Mouse (Mus musculus) kidney, adult 10 weeks (tissue): ENCODE data around the gene Uba5. TPM values are rescaled to one million over a fixed set of nuclear protein-coding genes. Genes with fewer than 3 reads are reported as not detected.

Experiments
- polyA plus RNA-seq: library from polyadenylated mRNA; stranded (reverse); fragments of 350-450 nt; fragmentation: Illumina TruSeq; extraction: RNeasy Lipid Tissue Mini Kit (QIAGEN cat#74804); gene quantifications from one replicate; pipeline ENCODE4 v1.2.3, GENCODE M21; 2014; ENCODE audit warnings: low read depth, low replicate concordance

The Uba5 gene
- polyA plus RNA-seq, result 53.1 TPM

DNA sequence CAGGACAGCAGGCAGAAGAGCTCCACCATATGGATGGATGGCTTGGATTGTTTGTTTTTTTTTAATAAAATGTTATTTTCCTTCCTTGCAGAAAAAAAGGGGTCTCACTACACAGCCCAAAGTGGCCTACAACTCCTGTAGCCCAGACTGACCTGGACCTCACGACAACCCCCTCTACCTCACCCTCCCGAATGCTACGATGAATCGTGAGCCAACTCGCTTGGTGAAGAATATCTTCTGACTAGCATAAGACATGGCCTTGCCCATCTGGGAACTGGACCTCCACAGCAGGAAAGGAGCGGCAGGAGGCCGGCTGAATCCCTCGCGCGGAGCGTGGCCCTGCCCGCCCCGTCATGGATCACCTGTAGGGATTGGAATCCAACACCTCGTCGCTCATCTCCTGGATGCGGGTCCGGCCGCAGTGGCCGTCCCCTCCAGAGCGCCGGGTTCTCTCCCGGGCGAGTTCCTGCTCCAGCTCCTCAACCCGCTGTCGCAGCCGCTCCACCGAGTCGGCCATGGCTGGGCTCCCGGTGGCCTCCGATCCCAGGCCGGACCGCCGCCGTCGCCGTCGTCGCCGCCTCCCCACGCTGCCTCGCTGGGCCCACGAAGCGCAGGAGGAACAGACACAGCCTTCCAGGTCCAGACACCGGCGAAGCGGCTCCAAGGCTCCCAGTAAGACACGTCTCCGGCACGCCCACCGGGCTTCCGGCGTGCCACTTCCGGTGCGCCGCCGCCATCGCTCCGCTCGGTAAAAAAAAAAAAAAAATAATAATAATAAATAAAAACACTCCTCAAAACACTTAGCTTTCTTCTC, at the start of gene Uba5:
Gene Uba5, minus strand, starts transcription at position 705 of the 814 bp plus-strand sequence.

DNA sequence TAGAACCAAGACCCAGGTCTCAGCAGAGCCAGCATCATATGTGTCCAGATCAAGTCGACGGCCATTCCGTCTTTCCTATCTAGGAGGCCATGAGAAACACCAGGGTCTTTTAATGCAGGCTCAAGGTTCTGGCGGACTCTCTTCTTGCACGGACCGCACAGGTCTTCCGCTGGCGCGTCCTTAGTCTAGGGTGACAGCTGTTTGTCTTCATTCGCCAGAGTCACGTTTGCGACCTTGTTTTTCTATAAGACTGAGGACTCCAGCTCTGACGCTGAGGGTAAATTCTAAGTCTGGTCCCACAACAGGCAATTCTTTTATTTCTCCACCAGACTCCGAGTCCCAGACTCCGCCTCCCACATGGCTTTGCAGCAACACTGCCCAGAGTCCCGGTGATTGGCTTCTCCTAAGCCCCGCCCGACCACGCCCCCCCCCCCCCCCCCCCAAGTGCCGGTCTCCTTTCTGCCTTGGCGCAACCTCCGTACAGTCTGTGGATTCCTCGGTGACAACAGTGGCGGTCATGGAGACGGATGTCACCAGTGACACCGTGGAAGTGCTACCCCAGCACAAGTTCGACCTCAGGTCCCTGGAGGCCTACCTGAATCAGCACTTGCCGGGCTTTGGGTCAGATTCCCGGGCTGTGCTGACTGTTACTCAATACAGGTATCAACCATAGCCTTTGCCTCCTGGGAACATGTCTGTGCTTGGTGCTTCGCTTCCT, 469 bp upstream of the Uba5 start, which contains the start of gene Acad11:
Gene Acad11, plus strand, starts transcription at position 134 of the 718 bp plus-strand sequence.

DNA sequence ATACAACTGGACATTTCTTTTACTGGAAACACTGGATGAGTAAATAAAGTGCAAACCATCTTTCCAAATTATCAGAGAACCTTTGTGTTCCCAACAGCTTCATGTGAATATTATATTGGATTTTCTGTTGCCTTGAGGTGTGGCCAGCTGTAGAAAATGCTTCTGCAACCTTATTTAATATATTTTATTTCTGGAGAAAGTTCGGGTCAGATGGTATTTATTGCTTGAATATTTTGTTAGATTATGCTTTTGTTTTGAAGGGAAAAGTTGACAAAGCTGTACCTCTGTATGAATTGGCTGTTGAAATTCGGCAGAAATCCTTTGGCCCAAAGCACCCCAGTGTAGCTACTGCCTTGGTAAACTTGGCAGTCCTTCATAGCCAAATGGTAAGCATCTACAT, 22.6 kb downstream of the Uba5 start, which contains the start of gene Gm28305:
Gene Gm28305, plus strand, starts transcription at position 301 of the 400 bp plus-strand sequence.

DNA sequence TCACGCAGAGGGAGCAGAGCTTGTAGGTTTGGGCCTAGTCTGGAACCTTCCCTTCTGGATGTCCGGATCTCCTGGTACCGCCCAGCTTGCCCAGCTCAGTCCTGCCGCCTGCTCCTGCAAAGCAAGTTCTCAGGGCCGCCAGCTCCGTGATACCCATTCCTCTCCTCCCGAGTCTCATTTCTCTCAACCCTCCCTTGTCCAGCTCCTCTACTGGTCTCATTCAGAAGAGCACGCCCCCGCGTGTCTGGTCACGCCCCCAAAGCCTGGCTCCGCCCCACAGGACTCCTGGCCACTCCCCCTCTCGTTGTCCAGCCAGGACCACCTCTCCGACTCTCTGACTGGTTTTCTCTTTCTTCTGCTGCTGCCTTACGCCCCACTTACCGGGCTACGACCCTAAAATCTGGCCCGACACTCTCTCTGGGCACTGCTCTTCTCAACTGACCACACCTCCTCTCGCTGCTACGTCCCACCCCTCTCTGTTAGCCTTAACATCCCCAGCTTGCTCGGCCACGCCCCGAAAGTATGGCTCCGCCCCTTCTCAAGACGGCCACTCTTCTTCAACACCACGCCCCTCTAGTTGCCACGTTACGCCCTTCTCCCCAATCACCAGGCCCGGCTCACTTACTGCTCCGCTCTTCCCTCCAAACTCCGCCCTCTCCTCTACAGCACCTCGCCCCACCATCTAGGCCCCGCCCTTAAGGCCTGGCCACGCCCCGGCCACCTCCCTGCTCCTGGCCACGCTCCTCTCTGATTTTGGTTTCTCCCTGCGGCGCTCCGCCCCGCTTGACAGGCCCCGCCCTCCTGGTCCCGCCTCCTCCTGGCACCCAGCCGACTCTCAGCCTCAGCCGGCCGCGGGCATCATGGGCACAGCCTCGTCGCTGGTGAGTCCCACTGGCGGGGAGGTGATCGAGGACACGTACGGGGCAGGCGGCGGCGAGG, 60.7 kb downstream of the Uba5 start, which contains the start of gene Nphp3:
Gene Nphp3, plus strand, starts transcription at position 624 of the 939 bp plus-strand sequence.

Other genes starting within 250 kb of the Uba5 start
- 5.4 TPM for gene Nphp3, start 60.6 kb downstream of the Uba5 start, polyA plus RNA-seq
- gene Gm28305, start 22.5 kb downstream of the Uba5 start, polyA plus RNA-seq, result not detected
- gene Acad11, start 243 bp upstream of the Uba5 start, polyA plus RNA-seq, result 223 TPM
- 0.57 TPM for gene Ackr4, start 63.8 kb upstream of the Uba5 start, polyA plus RNA-seq
- gene Dnajc13, start 199.8 kb upstream of the Uba5 start, polyA plus RNA-seq, result 111 TPM